Mouse (Mus musculus) spleen, postnatal 10 days (tissue): ENCODE data around the gene Slc8b1.
"Not testable (repeated sequence)": the region's sequence is repeated elsewhere in the genome, so short reads cannot be mapped to it uniquely, and the experiment has no call there.

ENCODE experiments used
- DNase-seq, 2 experiments: peaks; one replicate each; pipeline ENCODE4 v3.0.0; 2021 to 2022; ENCODE audit warnings: low spot score in 2 of 2

Slc8b1 gene

DNA sequence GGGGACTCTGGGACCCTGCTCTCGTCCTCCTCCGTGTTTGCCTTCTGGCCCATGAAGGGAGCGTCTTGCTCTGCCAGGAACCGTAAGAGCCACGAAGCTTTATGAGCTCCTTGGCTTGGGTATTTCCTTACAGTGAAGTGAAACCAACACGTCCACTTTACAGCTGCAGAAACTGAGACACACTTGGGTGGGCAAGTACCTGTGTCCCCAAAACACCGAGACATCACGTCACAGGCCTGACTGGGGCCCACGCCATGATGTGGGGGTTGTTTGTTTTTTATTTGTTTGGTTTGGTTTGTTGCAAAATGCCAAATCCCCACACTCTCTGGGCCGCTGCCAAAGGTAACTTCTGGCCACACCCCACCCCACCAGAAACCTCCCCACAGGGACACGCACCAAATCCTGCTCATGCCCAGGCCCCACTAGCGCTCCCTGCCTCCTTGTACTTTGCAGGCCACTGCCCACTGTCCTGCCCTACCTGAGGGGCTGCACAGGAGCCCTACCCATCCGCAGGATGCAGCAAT, 15.2 kb upstream of the Slc8b1 start:
- no peak for DNase-seq

DNA sequence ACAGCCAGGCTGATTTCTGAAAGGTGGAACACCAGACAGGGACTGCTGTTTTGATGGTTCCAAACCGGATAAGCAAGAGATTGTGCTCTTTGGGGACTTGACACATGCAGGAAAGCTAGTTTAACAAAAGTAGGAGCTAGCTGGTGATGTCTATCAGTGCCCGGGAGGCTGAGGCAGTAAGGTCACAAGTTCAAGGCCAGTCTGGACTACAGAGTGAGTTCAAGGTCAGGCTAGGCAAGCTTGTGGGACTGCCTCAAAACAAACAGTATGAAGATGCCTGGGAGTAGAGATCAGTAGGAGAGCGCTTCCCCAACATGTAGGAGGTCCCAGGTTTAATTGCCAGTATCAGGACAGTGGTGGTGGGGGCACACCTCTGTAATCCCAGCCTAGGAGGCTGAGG, 13.9 kb upstream of the Slc8b1 start:
- no peak for DNase-seq

DNA sequence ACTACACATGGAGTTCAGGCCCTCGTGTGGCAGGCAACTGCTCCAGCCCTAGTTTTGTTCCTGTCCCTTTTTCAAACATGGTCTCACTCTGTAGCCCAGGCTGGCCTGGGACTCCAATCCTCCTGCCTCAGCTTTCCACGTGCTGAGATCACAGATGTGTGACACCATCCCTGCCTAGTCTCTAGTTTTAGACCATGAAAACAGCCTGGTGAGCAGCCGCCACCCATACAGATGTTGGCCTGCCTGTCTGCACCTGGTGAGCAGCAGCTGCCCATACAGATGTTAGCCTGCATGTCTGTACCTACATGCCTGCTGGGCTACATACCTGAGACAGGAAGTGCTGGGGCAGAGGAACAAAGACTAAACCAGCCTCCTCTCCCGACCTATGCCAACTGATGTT, 11.8 kb upstream of the Slc8b1 start:
- no peak for DNase-seq

DNA sequence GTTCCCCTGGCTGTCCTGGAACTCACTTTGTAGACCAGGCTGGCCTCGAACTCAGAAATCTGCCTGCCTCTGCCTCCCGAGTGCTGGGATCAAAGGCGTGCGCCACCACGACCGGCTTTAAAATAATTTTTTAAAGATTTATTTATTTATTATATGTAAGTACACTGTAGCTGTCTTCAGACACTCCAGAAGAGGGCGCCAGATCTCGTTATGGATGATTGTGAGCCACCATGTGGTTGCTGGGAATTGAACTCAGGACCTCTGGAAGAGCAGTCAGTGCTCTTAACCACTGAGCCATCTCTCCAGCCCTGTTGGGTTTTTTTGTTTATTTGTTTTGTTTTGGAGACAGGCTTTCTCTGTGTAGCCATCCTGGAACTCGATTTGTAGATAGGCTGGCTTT, 10.4 kb upstream of the Slc8b1 start:
- not testable (repeated sequence) for DNase-seq

DNA sequence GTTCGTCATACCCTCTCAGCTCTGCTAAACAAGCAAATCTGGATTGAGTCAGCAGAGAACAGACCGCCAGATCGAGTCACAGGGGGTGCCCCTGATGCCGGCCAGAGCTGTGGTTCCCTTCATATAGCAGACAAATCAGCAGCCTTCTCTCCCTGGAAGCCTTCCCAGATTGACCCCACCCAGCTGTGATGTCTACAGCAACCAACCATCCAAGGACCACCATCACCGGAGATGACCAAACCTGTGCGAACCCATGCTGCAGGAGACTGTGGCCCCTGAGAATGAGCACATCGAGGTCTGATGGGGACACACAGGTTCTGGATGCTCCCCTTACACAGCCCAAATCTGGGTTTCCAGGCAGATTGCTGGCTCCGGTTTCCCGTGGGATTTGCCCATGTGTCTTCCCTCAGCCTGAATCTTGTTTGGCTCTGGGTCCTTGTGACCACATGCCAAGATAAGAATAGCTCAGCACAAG, 8.8 kb upstream of the Slc8b1 start:
- DNase-seq = no peak

DNA sequence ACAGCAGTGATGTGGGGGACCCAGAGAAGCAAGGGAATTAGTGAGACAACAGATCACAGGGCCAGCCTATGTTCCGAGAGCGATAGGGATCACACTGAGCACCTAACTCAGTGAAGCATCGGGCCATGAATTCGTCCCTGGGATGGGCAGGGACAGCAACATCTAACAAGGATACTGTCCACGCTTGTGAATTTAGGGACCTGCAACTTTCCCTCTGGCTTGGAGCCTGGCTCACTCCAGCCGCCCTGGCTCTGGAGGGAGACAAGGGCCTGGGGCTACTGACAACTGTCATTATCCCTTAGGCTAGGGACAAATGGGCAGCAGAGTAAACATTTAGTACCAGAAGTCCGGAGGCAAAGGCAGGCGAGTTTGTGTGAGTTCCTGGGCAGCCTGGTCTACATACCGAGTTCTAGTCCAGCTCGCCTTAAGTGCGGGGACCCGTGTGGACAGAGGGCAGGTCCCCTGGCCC, 8.3 kb upstream of the Slc8b1 start:
- DNase-seq = no peak

DNA sequence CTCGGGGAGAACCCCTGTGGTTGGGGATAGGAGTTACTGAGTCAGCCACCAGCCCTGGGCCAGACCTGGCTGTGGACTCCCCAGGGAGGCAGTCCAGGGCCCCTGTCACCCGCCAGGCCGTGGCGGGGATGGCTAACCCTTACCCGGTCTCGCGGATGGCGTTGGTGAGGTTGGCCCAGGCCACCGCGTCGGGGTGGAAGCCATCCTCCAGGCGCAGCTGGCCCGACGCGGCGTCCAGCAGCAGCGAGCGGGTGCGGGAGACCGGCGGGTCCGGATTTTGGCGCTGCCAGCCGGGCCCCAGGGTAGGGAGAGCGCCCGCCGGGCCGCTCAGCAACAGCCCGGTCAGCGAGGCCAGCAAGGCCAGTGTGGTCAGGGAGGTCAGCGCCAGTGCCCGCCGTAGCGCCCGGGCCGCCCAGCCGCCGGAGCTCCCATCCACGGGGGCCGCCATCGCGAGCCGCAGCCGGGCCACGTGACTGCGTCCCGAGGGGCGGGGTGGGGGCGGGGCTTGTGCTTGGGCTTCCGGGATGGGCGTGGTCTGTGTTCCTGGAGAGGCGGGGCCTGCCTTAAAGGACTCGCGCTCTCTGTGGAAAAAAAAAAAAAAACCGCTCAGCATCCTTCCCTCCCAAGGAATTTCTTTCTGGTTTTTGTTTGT, 7.7 kb upstream of the Slc8b1 start, which contains the start of gene Plbd2:
Gene Plbd2, minus strand, starts transcription at position 482 of the 652 bp plus-strand sequence.
- peak; percentile 78 to 90 for DNase-seq

DNA sequence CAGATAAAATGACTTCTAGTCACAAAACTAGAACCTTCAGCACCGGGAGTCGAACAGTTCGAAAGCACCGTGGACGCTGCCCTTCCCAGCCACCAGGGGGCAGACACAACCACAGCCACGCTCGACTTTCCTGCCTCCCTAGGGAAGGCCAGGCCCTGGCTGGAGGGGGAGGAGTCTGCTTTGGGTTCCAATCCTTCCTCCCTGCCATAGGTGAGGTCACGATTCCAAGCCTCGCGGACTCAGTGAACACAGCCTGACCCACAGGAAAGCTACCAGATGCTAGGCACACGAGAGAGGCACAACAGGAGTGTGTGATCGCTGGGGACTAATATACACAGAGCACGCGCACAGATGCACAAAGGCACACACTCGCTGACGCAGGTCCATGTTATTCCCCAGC, 5.6 kb upstream of the Slc8b1 start:
- peak; percentile 76 to 79 for DNase-seq

DNA sequence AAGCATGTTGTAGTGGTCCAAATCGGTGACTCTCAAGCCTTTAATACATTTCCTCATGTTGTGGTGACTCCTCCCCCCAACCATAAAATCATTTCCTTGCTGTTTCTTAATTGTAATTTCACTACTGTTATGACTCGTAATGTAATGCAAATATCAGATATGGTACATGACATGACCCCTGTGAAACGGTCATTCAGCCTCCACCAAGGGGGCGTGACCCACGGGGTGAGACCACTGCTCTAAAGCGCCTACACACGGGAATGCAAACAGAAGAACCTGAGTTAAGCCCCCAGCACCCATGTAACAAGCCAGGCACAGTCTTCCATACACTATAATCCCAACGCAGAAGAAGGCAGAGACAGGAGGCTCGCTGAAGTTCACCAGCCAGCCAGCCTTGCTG, 5.2 kb upstream of the Slc8b1 start:
- no peak for DNase-seq

DNA sequence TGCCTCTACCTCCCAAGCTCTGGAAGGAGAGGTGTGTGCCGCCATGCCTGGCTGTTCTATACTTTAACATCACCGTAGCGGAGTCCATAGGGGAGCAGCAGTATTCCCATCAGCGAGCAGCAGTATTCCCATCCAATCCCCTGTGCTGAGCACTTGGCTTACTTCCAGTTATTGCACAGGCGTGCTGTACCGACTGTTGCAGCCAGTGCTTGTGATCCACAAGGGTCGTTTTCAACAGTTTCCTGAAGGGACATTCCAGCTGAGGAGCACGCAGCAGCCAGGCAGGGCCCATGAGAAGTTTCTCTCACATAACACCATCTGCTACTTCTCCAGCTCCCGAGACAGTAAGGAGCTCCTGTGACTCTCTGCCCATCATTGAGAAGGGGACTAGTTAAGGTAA, 4.5 kb upstream of the Slc8b1 start:
- DNase-seq = no peak

DNA sequence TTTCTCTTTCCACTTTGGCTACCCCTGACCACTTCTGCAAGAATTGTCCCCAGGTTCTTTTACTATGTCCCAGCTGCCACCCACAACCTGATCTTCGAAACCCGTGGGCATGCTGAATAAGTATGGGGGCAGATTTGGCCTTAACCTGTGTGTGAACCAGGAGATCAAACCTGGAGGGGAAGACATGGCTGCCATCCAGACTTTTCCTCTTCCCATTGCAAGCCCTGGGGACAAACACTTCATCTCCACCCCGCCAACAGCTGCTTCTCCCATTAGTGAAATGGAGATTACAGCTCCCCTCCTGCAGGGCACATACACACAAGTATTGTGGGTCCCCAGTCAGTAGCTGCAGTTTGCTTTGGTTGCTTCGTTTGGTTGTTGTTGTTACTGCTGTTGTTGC, 3.7 kb upstream of the Slc8b1 start:
- DNase-seq = no peak

DNA sequence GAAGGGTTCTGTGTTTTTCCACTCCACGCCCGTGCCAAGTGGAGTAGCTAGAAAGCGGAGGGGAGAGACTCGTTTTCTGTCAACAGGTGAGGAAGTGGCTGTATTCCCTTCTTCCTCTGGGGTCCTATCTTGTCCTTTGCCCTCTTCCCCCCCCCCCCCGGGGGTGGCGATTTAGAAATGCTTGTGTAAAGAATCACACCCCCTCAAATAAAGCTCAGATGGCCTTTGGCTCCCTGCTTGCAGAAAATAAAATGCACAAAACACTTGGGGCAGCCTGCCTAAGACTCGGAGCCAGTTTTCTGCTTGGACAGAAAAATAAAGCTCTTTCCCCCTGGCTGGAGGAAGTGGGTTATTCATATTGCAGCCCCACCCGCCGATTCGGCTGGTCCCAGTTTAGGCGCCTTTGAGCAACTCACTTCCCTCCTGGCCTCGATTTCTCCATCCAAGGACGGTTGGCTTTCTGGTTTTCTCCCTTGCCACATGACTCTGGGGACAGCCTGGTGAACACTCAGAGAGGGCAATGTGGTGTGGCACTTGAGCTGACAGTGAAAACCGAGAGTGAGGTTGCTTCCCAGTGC, 764 bp downstream of the Slc8b1 start:
- DNase-seq = peak in 1 of 2 experiments; percentile 36

DNA sequence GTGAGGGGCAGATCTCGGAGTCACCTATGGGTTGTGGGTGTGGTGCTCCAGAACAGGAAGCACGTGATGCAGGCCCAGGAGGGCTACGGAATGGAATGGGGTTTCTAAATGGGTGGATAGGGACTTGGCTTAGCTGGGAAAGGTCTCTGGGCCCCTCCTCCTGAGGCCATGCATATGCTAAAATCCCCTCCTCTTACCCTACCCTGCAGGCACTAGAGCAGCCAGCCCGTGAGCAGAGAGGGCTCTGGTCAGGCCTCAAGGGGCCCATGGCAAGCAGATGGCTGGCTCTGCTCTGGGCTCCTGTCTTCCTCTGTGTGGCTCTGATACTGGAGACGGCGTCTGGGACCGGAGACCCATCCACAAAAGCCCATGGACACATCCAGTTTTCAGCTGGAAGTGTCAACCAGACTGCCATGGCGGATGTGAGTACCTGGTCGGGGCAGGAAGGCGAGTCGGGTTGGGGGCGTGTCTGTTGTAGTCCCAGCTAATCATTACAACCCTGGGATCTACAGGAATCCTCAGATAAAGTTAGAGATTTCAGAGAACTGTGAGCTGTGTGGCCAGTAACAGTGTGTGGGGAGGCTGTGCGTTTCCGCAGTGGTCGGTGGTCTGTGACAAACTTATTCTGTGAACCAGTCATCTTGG, 2.1 kb downstream of the Slc8b1 start:
- no peak for DNase-seq

DNA sequence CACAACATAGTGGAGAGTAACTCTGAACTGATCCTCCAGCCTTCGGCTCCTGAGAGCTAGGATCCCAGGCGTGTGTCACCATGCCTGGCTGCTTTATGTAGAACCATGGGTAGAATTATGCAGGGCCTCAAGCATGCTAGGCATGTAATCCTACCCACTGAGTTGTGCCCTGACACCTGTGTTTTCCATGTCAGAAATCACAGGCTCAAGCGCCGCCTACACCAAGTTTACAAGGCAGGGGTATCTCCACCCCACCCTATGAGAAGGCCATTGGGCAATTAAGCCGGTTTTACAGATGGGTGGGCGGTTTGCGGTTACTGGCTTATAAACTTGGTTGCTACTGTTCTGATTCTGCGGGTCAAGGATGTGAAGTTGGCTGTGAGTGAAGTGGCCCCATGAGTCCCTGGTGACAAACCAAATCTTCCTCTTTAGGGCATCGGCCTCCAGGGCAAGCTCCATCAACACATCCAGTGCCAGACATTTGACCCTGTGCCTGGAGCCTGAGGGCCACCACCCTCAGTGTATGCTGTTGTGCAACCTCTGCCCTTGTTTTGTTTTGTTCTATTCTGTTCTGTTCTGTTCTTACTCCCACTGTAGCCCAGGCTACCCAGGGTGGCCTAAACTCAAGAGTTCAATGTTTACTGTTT, 3.2 kb downstream of the Slc8b1 start:
- DNase-seq = no peak

DNA sequence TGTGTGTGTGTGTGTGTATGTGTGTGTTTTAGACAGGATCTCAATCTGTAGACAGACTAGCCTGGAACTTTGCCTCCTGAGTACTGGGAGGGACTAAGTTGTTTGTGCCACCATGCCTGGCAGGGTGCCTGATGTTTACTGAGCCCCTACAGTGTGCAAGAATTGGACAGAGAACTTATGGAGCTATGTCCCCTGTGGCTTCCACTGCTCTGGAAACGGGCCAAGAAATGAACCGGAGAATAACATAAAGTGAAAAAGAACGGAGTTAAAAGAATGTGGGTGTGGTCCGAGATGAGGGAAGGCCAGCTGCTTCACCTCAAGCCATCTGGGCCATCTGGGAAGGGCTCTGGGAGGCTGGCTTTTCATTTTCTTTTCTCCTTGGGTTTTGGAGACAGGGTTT, 3.8 kb downstream of the Slc8b1 start:
- peak in 1 of 2 experiments; percentile 13 for DNase-seq

DNA sequence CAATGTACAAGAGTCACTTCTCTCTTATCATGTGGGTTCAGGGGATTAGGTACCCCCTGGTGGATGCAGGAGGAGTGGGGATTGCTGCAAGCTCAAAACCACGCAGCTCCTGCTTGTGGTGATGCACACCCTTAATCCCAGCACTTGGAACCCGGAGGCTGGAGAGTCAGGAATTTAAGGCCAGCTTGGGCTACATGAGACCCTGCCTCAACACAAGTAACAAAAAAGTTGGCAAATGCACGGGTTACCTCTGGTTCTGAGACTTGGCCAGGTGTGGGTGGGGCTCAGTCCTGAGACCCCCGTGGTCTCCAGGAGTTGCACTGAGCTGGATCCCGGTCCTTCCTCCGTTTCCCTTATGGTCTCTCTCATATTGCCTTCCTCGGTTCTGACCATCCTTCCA, 4.5 kb downstream of the Slc8b1 start:
- DNase-seq = no peak

DNA sequence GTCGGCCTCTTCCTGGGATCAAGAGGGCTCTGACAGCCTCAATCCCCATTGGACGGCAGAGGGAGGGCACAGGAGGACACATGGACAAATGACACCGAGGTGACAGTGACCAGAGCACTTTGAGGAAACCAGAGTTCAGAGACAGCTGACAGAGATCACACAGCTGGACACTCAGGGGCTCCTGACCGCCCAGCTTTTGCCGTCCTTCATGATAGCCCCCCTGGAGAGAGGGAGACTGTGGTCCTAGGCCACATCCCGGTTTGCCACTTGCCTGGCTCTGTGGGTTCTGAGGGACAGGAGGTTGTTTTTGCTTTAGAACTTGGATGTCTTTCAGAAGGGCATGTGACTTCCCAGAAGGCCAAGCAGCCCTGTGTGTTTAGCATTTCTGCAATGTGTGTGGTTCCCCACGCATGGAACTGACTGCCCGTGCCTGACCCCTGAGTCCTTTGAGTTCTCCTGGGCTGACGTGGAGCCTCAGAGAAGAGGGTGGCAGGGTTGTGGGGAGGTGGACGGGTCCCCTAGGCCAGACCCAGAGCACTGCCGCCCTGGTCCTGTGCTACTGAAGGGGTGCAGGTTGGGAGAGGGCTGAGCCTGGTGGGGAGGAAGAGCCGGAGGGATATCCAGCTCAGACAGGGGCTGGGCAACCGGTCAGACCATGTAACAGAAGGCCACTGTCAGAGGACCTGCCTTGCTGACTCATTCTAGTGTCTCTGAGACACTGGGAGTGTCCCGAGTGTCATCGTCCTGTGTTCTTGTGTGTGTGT, 5.4 kb downstream of the Slc8b1 start:
- DNase-seq = no peak

DNA sequence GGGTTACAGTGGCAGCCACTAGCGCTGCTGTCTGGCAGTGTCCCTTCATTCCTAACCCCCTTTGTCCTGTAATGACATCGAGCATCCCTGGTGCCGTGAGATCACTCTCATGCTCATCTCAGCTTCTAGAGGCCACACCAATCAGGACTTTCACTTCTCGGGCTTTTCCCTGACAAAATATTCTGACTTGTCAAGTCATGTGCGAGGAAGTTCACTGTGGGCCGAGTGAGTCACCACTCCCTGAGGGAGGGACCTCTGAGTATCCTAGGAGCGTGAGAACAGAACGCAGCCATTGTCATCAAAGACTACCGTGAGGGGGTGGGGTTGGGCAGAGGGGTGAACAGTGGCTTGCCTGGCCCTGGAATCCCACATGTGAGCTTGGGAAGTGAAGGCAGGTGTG, 6.6 kb downstream of the Slc8b1 start:
- DNase-seq = no peak

DNA sequence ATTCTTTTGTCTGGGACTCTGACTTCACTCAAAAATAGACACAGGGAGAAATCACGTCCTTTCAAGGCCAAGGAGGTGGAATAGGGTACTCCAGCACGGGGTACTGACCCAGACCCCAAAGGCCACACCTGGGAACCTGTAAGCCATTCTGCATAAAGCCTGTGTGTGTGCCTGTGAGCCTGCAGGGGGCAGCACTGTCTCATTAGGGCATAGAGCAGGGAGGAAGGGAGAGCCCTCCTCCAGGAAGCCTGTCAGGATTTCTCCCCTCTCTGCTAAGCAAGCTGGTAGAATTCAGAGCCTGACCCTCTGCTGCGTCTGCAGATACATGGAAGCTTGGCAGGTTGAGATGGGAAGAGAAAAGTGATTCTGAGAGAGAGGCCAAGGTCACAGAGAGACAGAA, 11.7 kb downstream of the Slc8b1 start:
- DNase-seq = peak; percentile 37 to 73

DNA sequence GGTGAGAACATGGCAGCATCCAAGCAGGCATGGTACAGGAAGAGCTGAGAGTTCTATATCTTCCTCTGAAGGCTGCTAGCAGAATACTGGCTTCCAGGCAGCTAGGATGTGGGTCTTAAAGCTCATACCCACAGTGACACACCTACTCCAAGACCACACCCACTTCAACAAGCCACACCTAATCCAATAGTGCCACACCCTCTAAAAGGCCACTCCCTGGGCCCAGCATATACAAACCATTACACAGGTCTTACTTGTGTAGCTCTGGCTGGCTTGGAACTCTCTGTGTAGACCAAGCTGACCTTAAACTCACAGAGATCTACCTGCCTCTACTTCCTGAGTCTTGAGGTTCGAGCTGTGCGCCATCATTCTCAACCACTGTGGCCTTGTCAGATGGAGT, 13.8 kb downstream of the Slc8b1 start:
- no peak for DNase-seq

DNA sequence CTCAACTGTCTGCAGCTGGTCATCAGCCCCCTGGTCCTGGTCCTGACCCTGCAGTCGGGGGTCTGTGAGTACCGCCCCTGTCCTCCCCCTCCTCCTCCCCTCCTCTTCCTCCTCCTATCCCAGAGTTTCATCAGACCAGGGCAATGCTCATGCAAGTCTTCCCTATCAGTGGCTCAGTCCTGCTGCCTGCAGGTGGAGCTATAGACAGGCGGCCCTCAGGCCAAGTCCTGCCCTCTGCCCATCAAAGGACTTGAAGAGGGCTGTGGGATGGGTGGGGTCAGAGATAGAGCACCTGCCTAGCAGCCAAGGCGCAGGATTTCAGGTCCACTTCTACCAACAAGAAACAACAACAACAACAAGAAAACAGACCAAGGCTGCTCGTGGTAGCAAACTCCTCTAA, 14.8 kb downstream of the Slc8b1 start:
- DNase-seq = no peak

DNA sequence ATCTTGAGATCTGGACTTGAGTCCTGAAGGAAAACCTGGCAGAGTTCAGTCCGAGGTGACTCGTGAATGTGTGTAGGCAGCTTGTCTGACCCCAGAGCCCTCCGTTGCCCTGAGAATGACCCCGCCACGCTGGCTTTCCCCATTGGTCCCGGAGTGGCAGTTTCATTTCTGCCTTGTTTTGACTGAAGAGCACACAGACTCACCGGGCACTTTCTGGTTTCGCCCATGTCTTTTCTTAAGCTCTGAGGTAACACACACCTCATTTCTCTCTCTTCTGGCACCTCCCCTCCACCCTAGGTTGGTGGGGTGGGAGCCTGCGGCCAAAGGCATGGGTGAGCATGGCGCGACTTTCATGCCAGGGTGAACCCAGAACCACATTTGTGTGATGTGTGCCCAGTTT, 15.3 kb downstream of the Slc8b1 start:
- DNase-seq = no peak
